Mouse (Mus musculus): ENCODE measurements around the gene Pomt2. TPM values are rescaled to one million over a fixed set of nuclear protein-coding genes. Genes with fewer than 3 reads are reported as not detected.

Pomt2 gene
- total RNA-seq, 2 experiments from 2014 or later: 7.7 to 10.9 TPM

Other genes starting within 250 kb of the Pomt2 start
- 16.7 and 22.0 TPM in 2 replicates for gene Cipc, start 200.9 kb downstream of the Pomt2 start, total RNA-seq (2015)
- 17.6 and 23.7 TPM in 2 replicates for gene Cipc, start 200.9 kb downstream of the Pomt2 start, total RNA-seq (2017)
- gene Zdhhc22, start 157.5 kb downstream of the Pomt2 start, total RNA-seq (2015): not detected in 2 replicates
- not detected in 2 replicates for gene Zdhhc22, start 157.5 kb downstream of the Pomt2 start, total RNA-seq (2017)
- not detected in 2 replicates for gene Tmem63c, start 126.6 kb downstream of the Pomt2 start, total RNA-seq (2015)
- not detected in 2 replicates for gene Tmem63c, start 126.6 kb downstream of the Pomt2 start, total RNA-seq (2017)
- gene Ngb, start 45.4 kb downstream of the Pomt2 start, total RNA-seq (2015): 0.49 TPM in 1 of 2 replicates, not detected in the other
- 0.51 and 0.75 TPM in 2 replicates for gene Ngb, start 45.4 kb downstream of the Pomt2 start, total RNA-seq (2017)
- gene Gstz1, start 803 bp downstream of the Pomt2 start, total RNA-seq (2015): 30.9 and 31.3 TPM in 2 replicates
- gene Gstz1, start 803 bp downstream of the Pomt2 start, total RNA-seq (2017): 26.1 and 27.1 TPM in 2 replicates
- gene Samd15, start 51.8 kb upstream of the Pomt2 start, total RNA-seq (2015): 0.61 and 1.2 TPM in 2 replicates
- 0.47 and 0.75 TPM in 2 replicates for gene Samd15, start 51.8 kb upstream of the Pomt2 start, total RNA-seq (2017)
- 5.9 and 7.0 TPM in 2 replicates for gene Tmed8, start 52.5 kb upstream of the Pomt2 start, total RNA-seq (2015)
- gene Tmed8, start 52.5 kb upstream of the Pomt2 start, total RNA-seq (2017): 6.5 and 7.5 TPM in 2 replicates
- gene Noxred1, start 90.8 kb upstream of the Pomt2 start, total RNA-seq (2015): 0.30 TPM in 1 of 2 replicates, not detected in the other
- gene Noxred1, start 90.8 kb upstream of the Pomt2 start, total RNA-seq (2017): 0.24 and 0.50 TPM in 2 replicates
- gene Vipas39, start 118.3 kb upstream of the Pomt2 start, total RNA-seq (2015): 40.1 and 42.7 TPM in 2 replicates
- gene Vipas39, start 118.3 kb upstream of the Pomt2 start, total RNA-seq (2017): 24.7 and 29.4 TPM in 2 replicates
- gene Ahsa1, start 118.5 kb upstream of the Pomt2 start, total RNA-seq (2015): 97.9 and 114 TPM in 2 replicates
- 313 and 335 TPM in 2 replicates for gene Ahsa1, start 118.5 kb upstream of the Pomt2 start, total RNA-seq (2017)
- gene Ism2, start 151.7 kb upstream of the Pomt2 start, total RNA-seq (2015): not detected in 2 replicates
- gene Ism2, start 151.7 kb upstream of the Pomt2 start, total RNA-seq (2017): not detected in 2 replicates
- 199 and 210 TPM in 2 replicates for gene Sptlc2, start 240.4 kb upstream of the Pomt2 start, total RNA-seq (2015)
- 128 and 138 TPM in 2 replicates for gene Sptlc2, start 240.4 kb upstream of the Pomt2 start, total RNA-seq (2017)